Mouse (Mus musculus) fibroblast of lung, adult 2 months (primary cell): Measurements from ENCODE around the gene Clnk.

Source experiments
- DNase-seq: peaks from one replicate; pipeline ENCODE4 v3.0.0-alpha.2; 2011; ENCODE audit warnings: low read depth

Clnk gene

DNA sequence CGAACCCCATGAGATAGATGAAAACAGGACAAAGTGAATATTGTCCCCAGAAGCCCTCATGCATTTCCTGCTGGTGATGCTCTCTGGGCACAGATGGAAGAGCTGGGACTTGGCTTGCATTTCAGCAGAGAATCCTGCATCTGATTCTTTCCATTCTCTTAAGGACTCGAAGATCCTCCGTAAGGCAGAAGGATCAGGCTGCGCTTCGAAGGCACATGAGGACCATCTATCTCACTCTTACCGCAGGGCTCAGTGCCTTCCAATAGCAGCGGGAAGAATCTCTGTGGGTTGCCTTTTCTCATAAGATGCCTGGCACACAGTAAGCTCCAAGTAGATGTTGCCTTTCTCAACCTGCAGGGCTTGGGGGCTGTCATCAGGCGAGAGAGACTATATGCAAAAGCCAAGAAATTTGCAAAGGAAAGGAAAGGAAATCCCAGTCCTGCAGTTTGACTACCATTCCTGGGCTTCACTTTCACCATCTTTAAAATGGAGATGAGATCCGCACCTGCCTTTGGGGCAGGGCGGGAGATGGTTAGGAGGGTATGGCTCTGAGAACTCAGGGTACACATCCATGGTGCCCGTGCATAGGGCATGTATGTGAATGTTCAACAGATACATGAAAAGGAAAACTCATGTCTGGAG lies 167.6 kb downstream of the Clnk start:
- no peak for DNase-seq

DNA sequence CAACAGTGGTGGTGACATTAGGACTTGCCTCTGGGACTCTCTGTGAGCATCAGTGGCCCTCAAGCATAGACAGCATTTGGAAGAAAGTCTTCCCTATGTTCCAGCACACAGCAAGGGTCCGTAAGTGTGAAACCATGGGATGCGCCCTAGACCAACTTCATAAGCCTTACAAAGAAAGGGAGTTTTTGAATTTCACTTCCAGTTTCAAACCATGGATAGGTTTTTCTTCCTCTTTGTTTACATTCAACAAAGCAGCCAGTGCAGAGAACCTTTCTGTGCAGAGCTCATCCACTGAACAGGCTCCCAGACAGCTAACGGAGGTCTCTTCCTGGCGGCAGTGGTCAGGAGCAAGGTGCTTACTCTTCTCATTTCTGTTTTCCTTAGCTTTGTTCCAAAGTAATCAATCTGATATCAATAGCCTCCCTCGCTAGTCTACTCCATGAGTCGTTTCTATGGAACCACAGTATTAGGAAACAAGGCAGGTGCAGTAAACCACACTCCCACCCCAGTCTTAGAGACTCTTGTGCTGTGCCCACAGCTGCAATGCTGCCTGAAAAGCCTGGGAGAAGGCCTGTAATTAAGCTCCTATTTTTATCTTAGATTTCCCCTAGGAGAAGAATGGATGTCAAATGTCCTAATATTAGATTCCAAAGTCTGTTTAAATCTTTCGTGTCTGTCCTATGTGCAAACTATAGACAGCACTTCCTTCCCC lies 169.1 kb downstream of the Clnk start:
- peak; percentile 10 for DNase-seq

DNA sequence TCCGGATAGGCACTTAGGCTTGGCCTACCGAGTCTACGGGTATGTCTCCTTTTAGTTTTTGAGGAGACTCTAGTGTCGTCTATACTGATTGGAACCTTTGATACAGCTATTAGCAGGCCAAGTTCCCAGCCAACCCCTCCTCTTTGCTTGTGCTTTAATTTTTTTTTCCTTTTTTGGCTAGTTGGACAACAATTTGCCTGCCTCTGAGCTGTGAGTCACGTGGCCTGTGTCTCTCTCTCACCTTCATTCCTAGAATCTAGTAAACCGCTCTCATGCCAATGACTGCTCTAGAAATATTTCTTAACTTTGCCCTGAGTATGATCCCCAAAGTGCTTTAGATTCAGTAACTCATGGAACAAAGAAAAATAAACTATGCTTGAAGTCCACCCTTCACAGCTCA lies 173.7 kb downstream of the Clnk start:
- no peak for DNase-seq

DNA sequence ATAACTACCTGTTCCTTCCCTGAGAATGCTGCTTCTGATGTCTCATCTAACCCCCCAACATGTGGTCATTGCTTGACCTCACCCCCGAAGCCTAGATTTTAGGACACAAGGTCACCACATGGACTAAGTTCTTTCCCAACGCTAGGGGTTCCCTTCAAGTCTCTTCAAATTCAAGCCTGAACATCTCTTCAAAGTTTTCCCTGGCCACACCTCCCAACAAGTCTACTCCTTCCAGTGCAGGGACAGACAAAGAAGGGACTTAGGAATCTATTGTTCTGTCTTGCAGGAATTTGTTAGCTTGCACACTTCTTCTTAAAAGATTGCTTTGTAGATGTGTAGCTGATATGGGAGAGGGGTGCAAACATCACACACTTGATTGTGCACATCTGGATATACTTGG lies 174.5 kb downstream of the Clnk start:
- DNase-seq = no peak

DNA sequence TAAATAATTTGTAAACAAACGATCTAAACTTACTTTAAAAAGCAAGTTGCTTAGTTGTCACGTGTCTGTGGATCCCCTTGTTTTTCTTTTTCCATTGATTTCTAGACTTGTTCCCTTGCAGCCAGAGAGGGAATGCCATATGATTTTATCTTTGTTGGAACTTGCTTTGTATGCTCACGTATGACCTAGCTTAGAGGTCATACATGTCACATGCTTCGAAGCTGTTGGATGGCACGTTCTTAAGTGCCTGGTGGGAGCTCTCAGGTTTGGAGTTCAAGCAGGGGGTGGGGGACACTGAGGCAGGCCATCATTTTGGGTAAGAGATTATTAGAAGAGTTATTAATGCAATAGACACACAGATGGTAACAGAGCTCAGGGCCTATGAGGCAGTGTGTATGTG lies 178.1 kb downstream of the Clnk start:
- DNase-seq = no peak

DNA sequence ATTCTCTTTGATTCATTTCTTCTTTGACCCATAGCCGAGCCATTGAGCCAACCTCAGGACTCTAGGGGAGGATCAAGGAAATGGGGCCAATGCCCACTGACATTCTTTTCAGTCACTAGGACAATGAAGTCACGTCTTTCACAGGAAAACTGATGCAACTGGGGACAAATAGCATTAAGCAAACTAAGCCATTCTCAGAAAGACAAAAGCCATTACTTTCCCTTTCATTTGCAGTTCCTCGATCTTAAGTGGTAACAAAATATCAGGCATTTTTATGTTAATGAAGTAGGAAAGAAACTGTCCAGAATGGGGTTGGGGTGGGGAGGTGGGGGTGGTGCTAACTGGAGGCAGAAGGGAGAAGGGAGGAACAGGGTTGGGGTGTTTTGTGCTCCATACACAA lies 178.6 kb downstream of the Clnk start:
- DNase-seq = no peak

DNA sequence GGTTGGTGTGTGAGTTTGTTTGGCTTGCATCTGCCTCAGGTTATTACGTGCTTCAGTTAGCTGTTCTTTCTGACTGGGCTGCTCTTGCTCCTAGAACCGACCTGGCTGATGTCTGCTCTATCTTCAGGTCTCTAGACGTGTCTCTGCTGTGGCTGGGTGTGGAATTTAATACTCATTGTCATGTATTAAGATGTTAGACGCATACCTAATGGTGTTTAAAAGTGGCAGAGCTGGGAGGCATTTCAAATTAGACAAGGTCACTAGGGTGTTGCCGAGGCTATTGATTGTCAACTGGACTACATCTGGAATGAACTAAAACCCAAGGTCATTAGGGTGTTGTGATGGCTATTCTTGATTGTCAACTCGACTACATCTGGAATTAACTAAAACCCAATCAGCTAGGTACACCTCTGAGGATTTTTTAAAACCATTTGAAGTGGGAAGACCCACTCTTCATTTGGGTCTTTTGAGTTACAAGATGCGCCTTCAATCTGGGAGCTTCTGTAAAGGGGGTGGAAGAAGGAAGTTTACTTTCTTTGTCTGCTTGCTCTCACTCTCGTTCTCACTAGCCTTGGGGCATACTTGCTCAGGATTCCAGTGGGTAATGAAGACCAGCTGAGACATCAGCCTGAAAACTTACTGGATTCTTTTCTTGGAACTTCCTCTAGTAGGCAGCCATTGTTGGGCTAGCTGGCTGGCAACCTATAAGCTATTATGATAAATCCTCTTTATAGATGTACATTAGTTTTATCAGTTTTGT lies 179.8 kb downstream of the Clnk start:
- no peak for DNase-seq

DNA sequence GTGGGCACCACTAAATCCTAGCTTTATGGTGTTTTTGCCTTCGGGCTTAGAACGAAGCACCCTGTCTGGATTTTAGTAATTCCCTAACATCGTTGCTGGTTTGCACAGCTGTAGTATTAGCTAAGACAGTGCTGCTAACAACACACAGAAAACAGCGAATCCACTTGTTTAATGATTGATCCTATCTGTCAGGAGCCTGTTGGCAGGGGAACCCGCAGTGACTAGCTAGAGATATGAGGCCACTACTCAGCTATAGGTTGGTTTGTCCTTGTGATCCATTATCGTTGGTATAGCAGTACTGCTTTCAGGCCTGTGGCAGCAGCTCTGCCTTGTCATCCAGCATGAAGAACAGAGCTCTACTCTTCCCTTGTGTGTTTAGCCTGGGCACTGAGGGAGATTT lies 183.8 kb downstream of the Clnk start:
- DNase-seq = no peak

DNA sequence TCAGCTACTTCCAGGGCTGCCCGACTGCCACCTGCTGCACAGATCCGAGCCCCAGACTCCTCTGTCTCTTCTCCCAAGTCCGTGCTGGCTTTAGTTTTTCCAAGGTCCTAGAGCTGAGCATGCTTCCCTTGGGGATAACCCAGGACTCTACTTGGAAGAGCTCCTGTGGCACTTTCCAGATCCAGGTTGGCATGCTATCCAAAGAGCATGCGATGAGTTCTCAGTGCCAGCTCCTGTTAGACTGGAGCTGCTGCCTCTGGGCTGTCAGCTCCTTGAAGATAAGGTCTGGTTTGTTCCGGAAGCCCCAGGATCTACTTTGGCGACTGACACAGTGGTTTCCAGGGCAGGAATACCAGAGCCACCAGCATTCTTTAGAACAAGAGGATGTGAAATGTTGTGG lies 187.4 kb downstream of the Clnk start:
- DNase-seq = no peak

DNA sequence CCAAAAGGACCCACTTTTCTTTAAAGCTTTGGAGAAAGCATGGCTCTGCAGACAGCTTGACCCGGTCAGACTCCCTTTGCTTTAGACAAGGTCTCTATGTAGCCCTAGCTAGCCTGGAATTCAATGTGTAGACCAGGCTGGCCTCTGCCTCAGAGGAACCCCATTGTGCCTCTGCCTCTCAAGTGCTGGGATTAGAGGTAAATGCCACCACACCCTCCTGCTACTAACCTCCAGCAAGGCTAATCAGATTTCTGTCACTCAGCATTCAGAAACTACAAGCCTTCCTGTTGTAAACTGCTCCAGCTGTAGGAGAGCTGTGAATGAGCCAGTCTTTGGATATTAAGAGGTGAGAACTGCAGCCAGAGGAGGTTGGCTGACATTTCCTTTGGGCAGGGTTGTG lies 188.9 kb downstream of the Clnk start:
- no peak for DNase-seq

DNA sequence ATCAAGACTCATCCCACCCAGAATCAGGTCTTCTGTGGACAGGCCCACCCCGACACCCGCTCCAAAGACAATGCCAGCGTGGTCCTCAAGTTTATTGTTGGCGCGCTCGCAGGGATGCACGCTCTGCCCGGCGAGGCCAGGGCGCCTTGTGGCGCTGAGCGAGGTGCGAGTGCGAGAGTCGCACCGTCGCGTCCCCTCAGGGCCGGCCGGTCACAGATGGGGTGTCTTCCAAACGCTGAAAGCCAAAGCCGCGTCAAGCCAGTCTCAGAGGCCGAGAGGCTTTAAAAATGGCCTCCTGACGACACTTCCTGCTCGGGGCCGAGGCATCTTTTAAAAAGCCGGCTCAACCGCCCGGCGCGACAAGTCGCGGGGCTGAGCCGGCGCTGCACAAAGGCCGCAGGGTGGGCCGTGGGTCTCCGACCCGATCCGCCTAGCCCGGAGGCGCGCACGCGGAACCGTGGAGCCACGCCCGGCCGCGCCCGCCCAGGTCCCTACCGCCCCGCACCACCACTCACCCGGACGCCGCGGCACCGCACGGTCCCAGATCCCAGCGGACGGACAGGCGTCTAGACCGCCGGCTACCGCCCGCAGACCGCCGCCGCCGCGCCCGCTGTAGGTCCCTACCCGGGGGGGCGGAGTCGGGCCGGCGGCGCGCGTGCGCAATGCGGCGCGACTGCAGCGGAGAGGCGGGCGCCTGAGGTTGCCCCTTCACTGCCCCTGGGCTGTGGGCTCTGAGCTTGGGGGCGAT lies 192.3 kb downstream of the Clnk start, which contains the start of gene Zfp518b:
Zfp518b (minus strand) TSS at position 663 of the 748 bp plus-strand sequence.
- DNase-seq = no peak

DNA sequence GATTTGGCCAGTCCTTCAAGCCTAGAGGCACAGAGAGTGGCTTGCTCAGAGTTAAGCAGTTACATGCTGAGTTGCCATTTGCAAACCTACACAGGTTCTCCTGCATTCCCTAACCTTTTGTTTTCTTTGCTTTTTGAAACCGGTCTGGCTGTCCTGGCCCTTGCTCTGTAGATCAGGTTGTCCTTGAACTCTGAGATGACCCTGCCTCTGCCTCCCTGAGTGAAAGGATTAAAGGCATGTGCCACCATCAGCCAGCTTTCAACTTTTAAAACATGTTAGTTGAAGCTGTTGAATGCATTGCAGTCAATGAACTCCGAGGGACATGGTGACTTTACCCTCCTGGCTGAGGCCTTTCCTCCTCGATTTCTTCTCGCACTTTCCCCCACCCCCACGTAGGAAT lies 217.8 kb downstream of the Clnk start:
- DNase-seq = no peak
